Mouse (Mus musculus): Measurements from ENCODE around the gene Meis1. TPM values are rescaled to one million over a fixed set of nuclear protein-coding genes. Genes with fewer than 3 reads are reported as not detected.

Gene Meis1
- polyA plus RNA-seq, 1 experiment from 2014 or later: 132 TPM

- Histone ChIP-seq H3K9me3 (ENCODE audit: low read depth, low read length) (no peaks in the 10 kb centered on the region), H3K4me3 (ENCODE audit: low read depth, low read length) (no peak overlapping the region), H3K4me2 (no peak overlapping the region), H3K27me3 (ENCODE audit: insufficient read depth, low read length) (no peaks in the 10 kb centered on the region), H3K4me1 (ENCODE audit: insufficient read depth) (peaks cover 4% of the 10 kb centered on the region; the same call in 1 of the 2 replicates), H3K36me3 (ENCODE audit: insufficient read depth) (peaks cover 17% of the 10 kb centered on the region; the same call in 1 of the 2 replicates), H3K27ac (ENCODE audit: low read depth) (peak overlapping the region; percentile 65; the same call in 1 of the 2 replicates), H3K9ac (no peak overlapping the region)
- DNase-seq: peak; percentile 42
- WGBS: 54% methylated on average over 3 of the region's 3 CpGs
- no peak for TF ChIP-seq CTCF (IDR thresholded peaks at IDR 0.05; ENCODE audit: low read depth)
- ATAC-seq (ENCODE audit: insufficient read depth): no peak
Observed at GRCm38 (mm10) chr11:18947434-18947833, 71.4 kb downstream of the Meis1 start.

- ATAC-seq (ENCODE audit: insufficient read depth) (no peak), DNase-seq (no peak)
Observed at GRCm38 (mm10) chr11:18945778-18946177, 73.0 kb downstream of the Meis1 start.

GRCm38 (mm10) chr11:18944972-18945625 is 73.7 kb downstream of the Meis1 start:
- TF ChIP-seq CTCF (IDR thresholded peaks at IDR 0.05; ENCODE audit: low read depth): no peak
- no peak for ATAC-seq (ENCODE audit: insufficient read depth)

More at GRCm38 (mm10) chr11:18945778-18946177, 73.0 kb downstream of the Meis1 start:
- H3K9ac ChIP-seq: no peak overlapping the region
- TF ChIP-seq CTCF (IDR thresholded peaks at IDR 0.05; ENCODE audit: low read depth): no peak
- H3K9me3 ChIP-seq (ENCODE audit: low read depth, low read length): no peaks in the 10 kb centered on the region
- no peak overlapping the region for H3K4me2 ChIP-seq
- H3K27ac ChIP-seq (ENCODE audit: low read depth): peak overlapping the region; percentile 66; the same call in 1 of the 2 replicates
- peaks cover 4% of the 10 kb centered on the region; the same call in 1 of the 2 replicates for H3K4me1 ChIP-seq (ENCODE audit: insufficient read depth)
- H3K27me3 ChIP-seq (ENCODE audit: insufficient read depth, low read length): no peaks in the 10 kb centered on the region
- H3K36me3 ChIP-seq (ENCODE audit: insufficient read depth): peaks cover 11% of the 10 kb centered on the region; the same call in 1 of the 2 replicates
- H3K4me3 ChIP-seq (ENCODE audit: low read depth, low read length): no peak overlapping the region
- WGBS: 33% methylated on average over 3 of the region's 3 CpGs

GRCm38 (mm10) chr11:18944209-18944608 is 74.6 kb downstream of the Meis1 start:
- Histone ChIP-seq H3K9ac (no peak overlapping the region), H3K9me3 (ENCODE audit: low read depth, low read length) (no peaks in the 10 kb centered on the region), H3K4me1 (ENCODE audit: insufficient read depth) (peaks cover 4% of the 10 kb centered on the region; the same call in 1 of the 2 replicates), H3K4me2 (no peak overlapping the region), H3K4me3 (ENCODE audit: low read depth, low read length) (no peak overlapping the region), H3K27me3 (ENCODE audit: insufficient read depth, low read length) (no peaks in the 10 kb centered on the region), H3K36me3 (ENCODE audit: insufficient read depth) (peaks cover 13% of the 10 kb centered on the region; the same call in 1 of the 2 replicates), H3K27ac (ENCODE audit: low read depth) (peak overlapping the region; percentile 59; the same call in 1 of the 2 replicates)
- WGBS: 45% methylated on average over 7 of the region's 7 CpGs
- DNase-seq (no peak), ATAC-seq (ENCODE audit: insufficient read depth) (no peak)
- TF ChIP-seq CTCF (IDR thresholded peaks at IDR 0.05; ENCODE audit: low read depth): no peak

More at GRCm38 (mm10) chr11:18944972-18945625, 73.7 kb downstream of the Meis1 start:
- WGBS: 52% methylated on average over 14 of the region's 14 CpGs
- Histone ChIP-seq H3K4me1 (ENCODE audit: insufficient read depth) (peaks cover 4% of the 10 kb centered on the region; the same call in 1 of the 2 replicates), H3K27ac (ENCODE audit: low read depth) (peak overlapping the region; percentile 66; the same call in 1 of the 2 replicates), H3K4me2 (no peak overlapping the region), H3K9ac (no peak overlapping the region), H3K27me3 (ENCODE audit: insufficient read depth, low read length) (no peaks in the 10 kb centered on the region), H3K4me3 (ENCODE audit: low read depth, low read length) (no peak overlapping the region), H3K36me3 (ENCODE audit: insufficient read depth) (peaks cover 6% of the 10 kb centered on the region; the same call in 1 of the 2 replicates), H3K9me3 (ENCODE audit: low read depth, low read length) (no peaks in the 10 kb centered on the region)
- DNase-seq: no peak

- peaks cover 15% of the 10 kb centered on the region; the same call in 1 of the 2 replicates for H3K36me3 ChIP-seq (ENCODE audit: insufficient read depth)
- H3K27me3 ChIP-seq (ENCODE audit: insufficient read depth, low read length): no peaks in the 10 kb centered on the region
- no peak overlapping the region for H3K4me3 ChIP-seq (ENCODE audit: low read depth, low read length)
- H3K4me2 ChIP-seq: no peak overlapping the region
- no peak overlapping the region for H3K9ac ChIP-seq
- 43% methylated on average over 2 of the region's 2 CpGs for WGBS
- no peaks in the 10 kb centered on the region for H3K9me3 ChIP-seq (ENCODE audit: low read depth, low read length)
- no peak for TF ChIP-seq CTCF (IDR thresholded peaks at IDR 0.05; ENCODE audit: low read depth)
- no peak overlapping the region for H3K27ac ChIP-seq (ENCODE audit: low read depth)
- H3K4me1 ChIP-seq (ENCODE audit: insufficient read depth): peaks cover 4% of the 10 kb centered on the region; the same call in 1 of the 2 replicates
- no peak for ATAC-seq (ENCODE audit: insufficient read depth)
- DNase-seq: peak; percentile 64
Observed at GRCm38 (mm10) chr11:18942990-18943389, 75.8 kb downstream of the Meis1 start.

GRCm38 (mm10) chr11:18940916-18941315 is 77.9 kb downstream of the Meis1 start:
- TF ChIP-seq CTCF (IDR thresholded peaks at IDR 0.05; ENCODE audit: low read depth): no peak
- Histone ChIP-seq H3K9me3 (ENCODE audit: low read depth, low read length) (no peaks in the 10 kb centered on the region), H3K27ac (ENCODE audit: low read depth) (no peak overlapping the region), H3K27me3 (ENCODE audit: insufficient read depth, low read length) (no peaks in the 10 kb centered on the region), H3K4me1 (ENCODE audit: insufficient read depth) (peaks cover 1% of the 10 kb centered on the region; the same call in 1 of the 2 replicates), H3K9ac (no peak overlapping the region), H3K4me3 (ENCODE audit: low read depth, low read length) (no peak overlapping the region), H3K36me3 (ENCODE audit: insufficient read depth) (peaks cover 27% of the 10 kb centered on the region; the same call in 1 of the 2 replicates), H3K4me2 (no peak overlapping the region)
- WGBS: 52% methylated on average over 4 of the region's 4 CpGs
- ATAC-seq (ENCODE audit: insufficient read depth) (no peak), DNase-seq (peak; percentile 41)

- no peak overlapping the region for H3K9ac ChIP-seq
- H3K4me1 ChIP-seq (ENCODE audit: insufficient read depth): no peaks in the 10 kb centered on the region
- WGBS: 88% methylated on average over 6 of the region's 6 CpGs
- no peak for ATAC-seq (ENCODE audit: insufficient read depth)
- H3K36me3 ChIP-seq (ENCODE audit: insufficient read depth): peaks cover 38% of the 10 kb centered on the region
- H3K27me3 ChIP-seq (ENCODE audit: insufficient read depth, low read length): no peaks in the 10 kb centered on the region
- H3K4me3 ChIP-seq (ENCODE audit: low read depth, low read length): no peak overlapping the region
- TF ChIP-seq CTCF (IDR thresholded peaks at IDR 0.05; ENCODE audit: low read depth): no peak
- no peak overlapping the region for H3K27ac ChIP-seq (ENCODE audit: low read depth)
- no peaks in the 10 kb centered on the region for H3K9me3 ChIP-seq (ENCODE audit: low read depth, low read length)
- H3K4me2 ChIP-seq: no peak overlapping the region
- no peak for DNase-seq
Observed at GRCm38 (mm10) chr11:18934921-18935320, 83.9 kb downstream of the Meis1 start.
